Mouse (Mus musculus) B cell, adult 2 months (primary cell): Measurements from ENCODE around the gene Insig2.

Experiments
- DNase-seq, 2 experiments: peaks; one replicate each; pipeline ENCODE4 v3.0.0; 2022

Insig2 gene

GRCm38 (mm10) chr1:121326591-121327343 lies 5.6 kb downstream of the Insig2 start:
- DNase-seq, result peak in 1 of 2 experiments; percentile 4

- no peak for DNase-seq
Observed at GRCm38 (mm10) chr1:121323501-121323900, 8.9 kb downstream of the Insig2 start.

GRCm38 (mm10) chr1:121314766-121315428 lies 17.5 kb downstream of the Insig2 start:
- DNase-seq, result peak; percentile 46 to 47

- no peak for DNase-seq
Observed at GRCm38 (mm10) chr1:121313181-121313580, 19.2 kb downstream of the Insig2 start.

- no peak for DNase-seq
Observed at GRCm38 (mm10) chr1:121312326-121312725, 20.1 kb downstream of the Insig2 start.

- DNase-seq, result no peak
Observed at GRCm38 (mm10) chr1:121296717-121297255, 35.6 kb downstream of the Insig2 start.

GRCm38 (mm10) chr1:121293571-121293970 lies 38.8 kb downstream of the Insig2 start:
- no peak for DNase-seq

GRCm38 (mm10) chr1:121290841-121291240 lies 41.5 kb downstream of the Insig2 start:
- DNase-seq, result no peak

- no peak for DNase-seq
Observed at GRCm38 (mm10) chr1:121290340-121290739, 42.0 kb downstream of the Insig2 start.

- no peak for DNase-seq
Observed at GRCm38 (mm10) chr1:121284197-121284596, 48.2 kb downstream of the Insig2 start.

GRCm38 (mm10) chr1:121280501-121280900 lies 51.9 kb downstream of the Insig2 start:
- no peak for DNase-seq

GRCm38 (mm10) chr1:121278370-121278769 lies 54.0 kb downstream of the Insig2 start:
- DNase-seq, result no peak

- no peak for DNase-seq
Observed at GRCm38 (mm10) chr1:121277466-121277865, 54.9 kb downstream of the Insig2 start.

- DNase-seq, result no peak
Observed at GRCm38 (mm10) chr1:121275961-121276506, 56.4 kb downstream of the Insig2 start.

GRCm38 (mm10) chr1:121260171-121260741 lies 72.1 kb downstream of the Insig2 start:
- no peak for DNase-seq
